Comparison of ENCODE assay signal across 10 mouse cellular contexts in the genomic region with DNA sequence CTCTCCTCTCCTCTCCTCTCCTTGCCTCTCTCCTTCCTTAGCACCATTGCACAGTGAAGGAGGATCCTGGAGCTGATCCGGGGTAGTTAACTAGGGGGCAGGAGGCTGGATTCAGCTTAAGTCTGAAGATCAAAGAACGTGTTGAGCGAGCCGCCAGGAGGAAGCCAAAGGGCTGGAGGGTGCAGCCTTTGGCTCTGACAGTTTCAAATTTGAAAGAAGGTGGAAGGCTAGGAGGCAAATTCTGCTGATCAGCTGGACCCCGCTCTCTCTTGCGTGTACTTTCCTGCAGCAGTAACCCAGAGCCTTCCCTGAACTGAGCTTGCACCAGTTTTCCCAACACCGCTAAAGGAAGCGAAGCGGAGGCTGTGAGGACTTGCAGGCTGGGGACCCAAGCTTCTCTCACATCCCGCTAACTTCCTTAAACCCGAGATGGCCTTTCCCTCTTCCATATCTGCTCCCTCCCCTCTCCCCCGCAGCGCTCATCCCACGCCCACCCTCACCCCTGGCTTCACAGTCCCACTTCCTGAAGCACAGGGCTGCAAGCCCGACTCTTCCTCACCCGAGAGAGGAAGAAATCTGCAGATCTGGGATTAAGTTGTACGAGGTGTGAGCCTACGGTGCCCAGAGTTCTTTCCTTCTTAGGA. TPM values are rescaled to one million over a fixed set of nuclear protein-coding genes. Genes with fewer than 3 reads are reported as not detected.
DNase-seq lines count a peak whose midpoint lies in the region; ATAC-seq lines count a peak whose summit lies in the region.
"Had no signal": no experiment of that assay in that cellular context is flagged by ENCODE, and none has a peak within 500 bp of the region (broad histone marks: within the 10 kb centered on the region; RNA-seq: fewer than 3 reads in every experiment).

No protein-coding gene starts in this region.

- H3K4me3 ChIP-seq in hindbrain, embryonic 11.5 days (ENCODE audit: low read depth, low read length), result no peak overlapping the region
- H3K4me3 ChIP-seq in hindbrain, embryonic 13.5 days, result no peak overlapping the region
- H3K4me3 ChIP-seq in hindbrain, embryonic 14.5 days (replicated peaks; ENCODE audit: low read length), result no peak overlapping the region
- H3K4me3 ChIP-seq in midbrain, embryonic 12.5 days, result 0 out of 2 replicates have a peak overlapping the region, but pooled peaks have one; percentile 3
- H3K4me3 ChIP-seq: left cerebral cortex, adult 2 months had no signal

- H3K4me2 ChIP-seq in hindbrain, embryonic 11.5 days (replicated peaks; ENCODE audit: low read depth, low read length), result 0 out of 2 replicates have a peak overlapping the region, but pooled peaks have one; percentile 3
- H3K4me2 ChIP-seq in hindbrain, embryonic 13.5 days, result no peak overlapping the region
- H3K4me2 ChIP-seq in hindbrain, embryonic 14.5 days (replicated peaks), result no peak overlapping the region; the same call in 1 of the 2 replicates
- H3K4me2 ChIP-seq in midbrain, embryonic 12.5 days (replicated peaks), result peak overlapping the region; percentile 34

- 0 out of 2 replicates have a peak, but pooled peaks cover 2% of the 10 kb centered on the region for H3K4me1 ChIP-seq in hindbrain, embryonic 11.5 days (replicated peaks; ENCODE audit: control insufficient read depth, insufficient read depth, low read length)
- peaks cover 3% of the 10 kb centered on the region; the same call in 1 of the 2 replicates for H3K4me1 ChIP-seq in hindbrain, embryonic 13.5 days (replicated peaks)
- no peaks in the 10 kb centered on the region for H3K4me1 ChIP-seq in hindbrain, embryonic 14.5 days (replicated peaks; ENCODE audit: control insufficient read depth, insufficient read depth, low read length)
- H3K4me1 ChIP-seq in midbrain, embryonic 12.5 days, result 0 out of 2 replicates have a peak, but pooled peaks cover 3% of the 10 kb centered on the region

- H3K9me3 ChIP-seq in hindbrain, embryonic 11.5 days (ENCODE audit: control insufficient read depth, low read length), result no peaks in the 10 kb centered on the region
- H3K9me3 ChIP-seq in hindbrain, embryonic 13.5 days, result no peaks in the 10 kb centered on the region
- H3K9me3 ChIP-seq in hindbrain, embryonic 14.5 days (ENCODE audit: control insufficient read depth, low read length), result no peaks in the 10 kb centered on the region
- no peaks in the 10 kb centered on the region for H3K9me3 ChIP-seq in midbrain, embryonic 12.5 days

- no peak for ATAC-seq in hindbrain, embryonic 11.5 days (ENCODE audit: low FRiP score)
- ATAC-seq in hindbrain, embryonic 13.5 days (ENCODE audit: low FRiP score), result no peak
- ATAC-seq in common myeloid progenitor, adult 5-6 weeks (replicated peaks; ENCODE audit: low read depth, poor library complexity, severe bottlenecking), result 0 out of 2 replicates have a peak, but pooled peaks have one; percentile 22
- ATAC-seq in hindbrain, embryonic 14.5 days (ENCODE audit: low FRiP score), result no peak
- no peak for ATAC-seq in midbrain, embryonic 12.5 days (ENCODE audit: low FRiP score, low read depth)

- 0% methylated on average over 15 of the region's 18 CpGs for WGBS in hindbrain, embryonic 11.5 days
- WGBS in hindbrain, embryonic 13.5 days, result under 1% methylated on average over 18 of the region's 18 CpGs
- WGBS in hindbrain, embryonic 14.5 days, result under 1% methylated on average over 18 of the region's 18 CpGs
- under 1% methylated on average over 18 of the region's 18 CpGs for whole genome bisulfite sequencing in midbrain, embryonic 12.5 days

- H3K27ac ChIP-seq in hindbrain, embryonic 11.5 days (ENCODE audit: low read depth, low read length), result no peak overlapping the region
- H3K27ac ChIP-seq in hindbrain, embryonic 13.5 days, result no peak overlapping the region
- H3K27ac ChIP-seq in hindbrain, embryonic 14.5 days, result no peak overlapping the region
- no peak overlapping the region for H3K27ac ChIP-seq in midbrain, embryonic 12.5 days (replicated peaks)
- H3K27ac ChIP-seq: left cerebral cortex, adult 2 months had no signal

- H3K9ac ChIP-seq in hindbrain, embryonic 11.5 days (ENCODE audit: low read depth, low read length), result no peak overlapping the region
- no peak overlapping the region for H3K9ac ChIP-seq in hindbrain, embryonic 13.5 days
- H3K9ac ChIP-seq in hindbrain, embryonic 14.5 days, result no peak overlapping the region
- H3K9ac ChIP-seq in midbrain, embryonic 12.5 days (replicated peaks), result no peak overlapping the region

- intact Hi-C loops in left cerebral cortex, postnatal 10 days (cut with DNase I), result no loop called here

- H3K27me3 ChIP-seq in hindbrain, embryonic 11.5 days (ENCODE audit: control insufficient read depth, insufficient read depth, low read length), result peaks cover 62% of the 10 kb centered on the region
- peaks cover 91% of the 10 kb centered on the region for H3K27me3 ChIP-seq in hindbrain, embryonic 13.5 days
- peaks cover 90% of the 10 kb centered on the region for H3K27me3 ChIP-seq in hindbrain, embryonic 14.5 days (ENCODE audit: control insufficient read depth, insufficient read depth, low read length)
- H3K27me3 ChIP-seq in midbrain, embryonic 12.5 days, result peaks cover 81% of the 10 kb centered on the region

- H3K36me3 ChIP-seq in hindbrain, embryonic 11.5 days (ENCODE audit: control insufficient read depth, insufficient read depth, low read length), result no peaks in the 10 kb centered on the region
- no peaks in the 10 kb centered on the region for H3K36me3 ChIP-seq in hindbrain, embryonic 13.5 days
- no peaks in the 10 kb centered on the region for H3K36me3 ChIP-seq in hindbrain, embryonic 14.5 days (replicated peaks; ENCODE audit: control insufficient read depth, insufficient read depth)
- no peaks in the 10 kb centered on the region for H3K36me3 ChIP-seq in midbrain, embryonic 12.5 days

- DNase-seq in hindbrain, embryonic 11.5 days (ENCODE audit: low spot score), result peak; percentile 50
- DNase-seq in hindbrain, embryonic 14.5 days (ENCODE audit: low spot score), result peak; percentile 23
- no peak for DNase-seq in layer of hippocampus, adult 18-20 months (ENCODE audit: low spot score in 2 of 2)
- DNase-seq in left cerebral cortex, postnatal 10 days (ENCODE audit: extremely low spot score in 1 of 2, low spot score in 2 of 2), result no peak
- DNase-seq in right cerebral cortex, postnatal 4 days, result no peak
- DNase-seq: cerebellum, adult 11-12 months had no signal

RNA-seq across cellular contexts. Expression of a gene that starts 6.5 kb away (rescaled TPM):
- 0.26 and 0.50 TPM in 2 replicates for polyA plus RNA-seq in hindbrain, embryonic 11.5 days (2014; fragmentation: Nextera tagmentation; extraction: Ambion mirVana)
- 1.0 and 1.5 TPM in 2 replicates for polyA plus RNA-seq in hindbrain, embryonic 13.5 days (2015; fragmentation: Nextera tagmentation; extraction: Ambion mirVana)
- total RNA-seq in common myeloid progenitor, adult 5-6 weeks (2017), result not detected in 2 replicates
- polyA plus RNA-seq in hindbrain, embryonic 14.5 days (2014; fragmentation: Nextera tagmentation; extraction: Ambion mirVana), result 0.93 and 2.5 TPM in 2 replicates
- 0.30 TPM in 1 of 2 replicates, not detected in the other for polyA plus RNA-seq in midbrain, embryonic 12.5 days (2016; fragmentation: Nextera tagmentation; extraction: Ambion mirVana)
- not detected for total RNA-seq in layer of hippocampus, adult 18-20 months (2021)
- not detected for total RNA-seq in left cerebral cortex, postnatal 10 days (2021)
- total RNA-seq: left cerebral cortex, adult 2 months had no signal

Comparison
In these comparisons a context has a peak if more than half of its experiments do, and no peak if none do; other contexts are left out.
1. H3K4me2 ChIP-seq: peak in hindbrain, embryonic 11.5 days (single experiment) and midbrain, embryonic 12.5 days (single experiment); none in hindbrain, embryonic 13.5 days (single experiment) and hindbrain, embryonic 14.5 days (single experiment).
2. DNase-seq: peak in hindbrain, embryonic 11.5 days (single experiment) and hindbrain, embryonic 14.5 days (single experiment); none in layer of hippocampus, adult 18-20 months (0 of 2), left cerebral cortex, postnatal 10 days (0 of 2) and right cerebral cortex, postnatal 4 days (single experiment).